Mouse (Mus musculus): Measurements from ENCODE around the gene Ppl. TPM values are rescaled to one million over a fixed set of nuclear protein-coding genes. Genes with fewer than 3 reads are reported as not detected.

Gene Ppl
- total RNA-seq (2021): under 1 TPM; 0.21 to 0.36 TPM

- DNase-seq (ENCODE audit: extremely low spot score in 1 of 2, low spot score in 2 of 2): peak in 1 of 2 experiments; percentile 50
- intact Hi-C loops (cut with DNase I): no loop called here
Measured at GRCm38 (mm10) chr16:5132401-5132801, at the start of gene Ppl. Gene Ppl (minus strand): TSS chr16:5132421.

- no peak for DNase-seq (ENCODE audit: extremely low spot score in 1 of 2, low spot score in 2 of 2)
- intact Hi-C loops (cut with DNase I): no loop called here
Measured at GRCm38 (mm10) chr16:5172636-5173035, 40.4 kb upstream of the Ppl start.

- intact Hi-C loops (cut with DNase I): no loop called here
- DNase-seq (ENCODE audit: extremely low spot score in 1 of 2, low spot score in 2 of 2): no peak
Measured at GRCm38 (mm10) chr16:5168829-5169228, 36.6 kb upstream of the Ppl start.

- no peak for DNase-seq (ENCODE audit: extremely low spot score in 1 of 2, low spot score in 2 of 2)
- intact Hi-C loops (cut with DNase I): no loop called here
Measured at GRCm38 (mm10) chr16:5168038-5168437, 35.8 kb upstream of the Ppl start.

GRCm38 (mm10) chr16:5164327-5164726 lies 32.1 kb upstream of the Ppl start:
- intact Hi-C loops (cut with DNase I): no loop called here
- DNase-seq (ENCODE audit: extremely low spot score in 1 of 2, low spot score in 2 of 2): no peak

- no peak for DNase-seq (ENCODE audit: extremely low spot score in 1 of 2, low spot score in 2 of 2)
- intact Hi-C loops (cut with DNase I): no loop called here
Measured at GRCm38 (mm10) chr16:5159248-5159647, 27.0 kb upstream of the Ppl start.

- DNase-seq (ENCODE audit: extremely low spot score in 1 of 2, low spot score in 2 of 2): no peak
- intact Hi-C loops (cut with DNase I): no loop called here
Measured at GRCm38 (mm10) chr16:5157113-5157512, 24.9 kb upstream of the Ppl start.

- intact Hi-C loops (cut with DNase I): no loop called here
- no peak for DNase-seq (ENCODE audit: extremely low spot score in 1 of 2, low spot score in 2 of 2)
Measured at GRCm38 (mm10) chr16:5156495-5156894, 24.3 kb upstream of the Ppl start.

- no peak for DNase-seq (ENCODE audit: extremely low spot score in 1 of 2, low spot score in 2 of 2)
- intact Hi-C loops (cut with DNase I): no loop called here
Measured at GRCm38 (mm10) chr16:5155014-5155413, 22.8 kb upstream of the Ppl start.

- intact Hi-C loops (cut with DNase I): no loop called here
- DNase-seq (ENCODE audit: extremely low spot score in 1 of 2, low spot score in 2 of 2): no peak
Measured at GRCm38 (mm10) chr16:5153299-5154026, 21.2 kb upstream of the Ppl start.

GRCm38 (mm10) chr16:5150544-5150943 lies 18.3 kb upstream of the Ppl start:
- no peak for DNase-seq (ENCODE audit: extremely low spot score in 1 of 2, low spot score in 2 of 2)
- intact Hi-C loops (cut with DNase I): no loop called here

- intact Hi-C loops (cut with DNase I): loop anchor here (5.0 to 10.0 kb wide), 2 partner anchors 92 to 170 kb away; partner anchors contain the start of gene Ubn1
- no peak for DNase-seq (ENCODE audit: extremely low spot score in 1 of 2, low spot score in 2 of 2)
Measured at GRCm38 (mm10) chr16:5147037-5147385, 14.8 kb upstream of the Ppl start, which contains the start of gene Sec14l5. Gene Sec14l5 (plus strand): TSS chr16:5147109.

- intact Hi-C loops (cut with DNase I): loop anchor here (5.0 to 10.0 kb wide), 2 partner anchors 92 to 169 kb away; partner anchors contain the start of gene Ubn1
- DNase-seq (ENCODE audit: extremely low spot score in 1 of 2, low spot score in 2 of 2): peak in 1 of 2 experiments; percentile 74
Measured at GRCm38 (mm10) chr16:5146367-5147036, 14.3 kb upstream of the Ppl start.

GRCm38 (mm10) chr16:5145570-5145969 lies 13.3 kb upstream of the Ppl start:
- intact Hi-C loops (cut with DNase I): loop anchor here (5.0 to 10.0 kb wide), 2 partner anchors 91 to 168 kb away; partner anchors contain the start of gene Ubn1
- peak; percentile 62 to 67 for DNase-seq (ENCODE audit: extremely low spot score in 1 of 2, low spot score in 2 of 2)

- intact Hi-C loops (cut with DNase I): loop anchor here (10.0 kb wide), 1 partner anchor 85 kb away; the partner anchor contains the start of gene Ubn1
- DNase-seq (ENCODE audit: extremely low spot score in 1 of 2, low spot score in 2 of 2): peak in 1 of 2 experiments; percentile 42
Measured at GRCm38 (mm10) chr16:5139741-5140140, 7.5 kb upstream of the Ppl start.

GRCm38 (mm10) chr16:5137006-5137540 lies 4.9 kb upstream of the Ppl start:
- intact Hi-C loops (cut with DNase I): no loop called here
- no peak for DNase-seq (ENCODE audit: extremely low spot score in 1 of 2, low spot score in 2 of 2)

- DNase-seq (ENCODE audit: extremely low spot score in 1 of 2, low spot score in 2 of 2): peak in 1 of 2 experiments; percentile 51
- intact Hi-C loops (cut with DNase I): no loop called here
Measured at GRCm38 (mm10) chr16:5136505-5136904, 4.3 kb upstream of the Ppl start.

- intact Hi-C loops (cut with DNase I): no loop called here
- DNase-seq (ENCODE audit: extremely low spot score in 1 of 2, low spot score in 2 of 2): no peak
Measured at GRCm38 (mm10) chr16:5135551-5136261, 3.5 kb upstream of the Ppl start.

- peak in 1 of 2 experiments; percentile 54 for DNase-seq (ENCODE audit: extremely low spot score in 1 of 2, low spot score in 2 of 2)
- intact Hi-C loops (cut with DNase I): no loop called here
Measured at GRCm38 (mm10) chr16:5134623-5135330, 2.6 kb upstream of the Ppl start.
